ENCODE assay signal across 8 mouse cellular contexts in genomic region chr11:96261323-96261890, GRCm38 (mm10). TPM values are rescaled to one million over a fixed set of nuclear protein-coding genes. Genes with fewer than 3 reads are reported as not detected.
DNase-seq lines count a peak whose midpoint lies in the region; ATAC-seq lines count a peak whose summit lies in the region.
"Had no signal": no experiment of that assay in that cellular context is flagged by ENCODE, and none has a peak within 500 bp of the region (broad histone marks: within the 10 kb centered on the region; RNA-seq: fewer than 3 reads in every experiment).

No protein-coding gene starts in this region.

- no peak overlapping the region for H3K27ac ChIP-seq in midbrain, embryonic 10.5 days (replicated peaks)
- no peak overlapping the region for H3K27ac ChIP-seq in midbrain, embryonic 15.5 days
- no peak overlapping the region for H3K27ac ChIP-seq in limb, embryonic 13.5 days

- ATAC-seq in midbrain, embryonic 15.5 days (replicated peaks), result no peak
- peak; percentile 39; the same call in 1 of the 2 replicates for ATAC-seq in erythroblast, adult 5-6 weeks (replicated peaks; ENCODE audit: low FRiP score, poor library complexity, severe bottlenecking)
- no peak for ATAC-seq in limb, embryonic 13.5 days (ENCODE audit: low FRiP score, low read depth)

- no peak overlapping the region for H3K9ac ChIP-seq in midbrain, embryonic 15.5 days
- no peak overlapping the region for H3K9ac ChIP-seq in limb, embryonic 13.5 days

- WGBS in midbrain, embryonic 10.5 days, result under 1% methylated on average over 24 of the region's 24 CpGs
- 2% methylated on average over 24 of the region's 24 CpGs for WGBS in midbrain, embryonic 15.5 days
- WGBS in limb, embryonic 13.5 days, result 2% methylated on average over 24 of the region's 24 CpGs

- no peaks in the 10 kb centered on the region for H3K9me3 ChIP-seq in midbrain, embryonic 10.5 days (replicated peaks)
- no peaks in the 10 kb centered on the region for H3K9me3 ChIP-seq in midbrain, embryonic 15.5 days
- no peaks in the 10 kb centered on the region for H3K9me3 ChIP-seq in limb, embryonic 13.5 days

- H3K27me3 ChIP-seq in midbrain, embryonic 10.5 days (ENCODE audit: low read depth, poor library complexity, severe bottlenecking), result peaks cover 100% of the 10 kb centered on the region
- peaks cover 96% of the 10 kb centered on the region for H3K27me3 ChIP-seq in midbrain, embryonic 15.5 days (replicated peaks)
- H3K27me3 ChIP-seq in limb, embryonic 13.5 days, result peaks cover 100% of the 10 kb centered on the region

- no peak overlapping the region for H3K4me3 ChIP-seq in midbrain, embryonic 10.5 days
- H3K4me3 ChIP-seq in midbrain, embryonic 15.5 days, result no peak overlapping the region
- peak overlapping the region; percentile 3; the same call in 1 of the 2 replicates for H3K4me3 ChIP-seq in limb, embryonic 13.5 days

- no peak overlapping the region for H3K4me2 ChIP-seq in midbrain, embryonic 15.5 days
- H3K4me2 ChIP-seq in limb, embryonic 13.5 days (replicated peaks), result 0 out of 2 replicates have a peak overlapping the region, but pooled peaks have one; percentile 14

- no peaks in the 10 kb centered on the region for H3K36me3 ChIP-seq in midbrain, embryonic 10.5 days
- H3K36me3 ChIP-seq in midbrain, embryonic 15.5 days (replicated peaks), result no peaks in the 10 kb centered on the region
- H3K36me3 ChIP-seq in limb, embryonic 13.5 days, result no peaks in the 10 kb centered on the region

- peak; percentile 86 for DNase-seq in midbrain, embryonic 10.5 days (ENCODE audit: low spot score)
- DNase-seq in adrenal gland, adult 2 months, result peak; percentile 94
- peak; percentile 65 for DNase-seq in ovary, postnatal 14 days (ENCODE audit: low spot score)
- no peak for DNase-seq in frontal cortex, postnatal 25 days (ENCODE audit: low spot score in 2 of 2)

- no peaks in the 10 kb centered on the region for H3K4me1 ChIP-seq in midbrain, embryonic 10.5 days
- H3K4me1 ChIP-seq in midbrain, embryonic 15.5 days, result no peaks in the 10 kb centered on the region
- H3K4me1 ChIP-seq in limb, embryonic 13.5 days, result peaks cover 20% of the 10 kb centered on the region

RNA-seq across cellular contexts. Expression of gene Hoxb9, which starts 9.8 kb away (rescaled TPM):
- not detected in 2 replicates for polyA plus RNA-seq in midbrain, embryonic 10.5 days (2016; fragmentation: Nextera tagmentation; extraction: Ambion mirVana)
- polyA plus RNA-seq in midbrain, embryonic 15.5 days (2015; fragmentation: Nextera tagmentation; extraction: Ambion mirVana), result not detected in 2 replicates
- total RNA-seq in adrenal gland, adult 2 months (2021), result 100 to 1,000 TPM; 183 to 377 TPM
- polyA plus RNA-seq in adrenal gland, adult 2 months (2012; rRNA removed), result 156 and 180 TPM in 2 replicates
- total RNA-seq in erythroblast, adult 5-6 weeks (2015; ENCODE audit: low replicate concordance), result not detected in 2 replicates
- 0.56 TPM in 1 of 2 replicates, not detected in the other for total RNA-seq in erythroblast, adult 5-6 weeks (2017; ENCODE audit: low replicate concordance)
- polyA plus RNA-seq in limb, embryonic 13.5 days (2015; fragmentation: Nextera tagmentation; extraction: Ambion mirVana), result 1.1 and 1.3 TPM in 2 replicates
- polyA plus RNA-seq: heart, embryonic 16.5 days had no signal

RNA-seq across cellular contexts. Expression of gene Hoxb8, which starts 20.3 kb away (rescaled TPM):
- not detected in 2 replicates for polyA plus RNA-seq in midbrain, embryonic 10.5 days (2016; fragmentation: Nextera tagmentation; extraction: Ambion mirVana)
- not detected in 2 replicates for polyA plus RNA-seq in midbrain, embryonic 15.5 days (2015; fragmentation: Nextera tagmentation; extraction: Ambion mirVana)
- 10 to 100 TPM; 67.3 to 93.9 TPM for total RNA-seq in adrenal gland, adult 2 months (2021)
- 357 and 428 TPM in 2 replicates for polyA plus RNA-seq in adrenal gland, adult 2 months (2012; rRNA removed)
- not detected in 2 replicates for total RNA-seq in erythroblast, adult 5-6 weeks (2015; ENCODE audit: low replicate concordance)
- total RNA-seq in erythroblast, adult 5-6 weeks (2017; ENCODE audit: low replicate concordance), result not detected in 2 replicates
- 0.17 and 0.32 TPM in 2 replicates for polyA plus RNA-seq in limb, embryonic 13.5 days (2015; fragmentation: Nextera tagmentation; extraction: Ambion mirVana)
- polyA plus RNA-seq: heart, embryonic 16.5 days had no signal

RNA-seq across cellular contexts. Expression of gene Hoxb7, which starts 25.0 kb away (rescaled TPM):
- not detected in 2 replicates for polyA plus RNA-seq in midbrain, embryonic 10.5 days (2016; fragmentation: Nextera tagmentation; extraction: Ambion mirVana)
- polyA plus RNA-seq in midbrain, embryonic 15.5 days (2015; fragmentation: Nextera tagmentation; extraction: Ambion mirVana), result not detected in 2 replicates
- 10 to 100 TPM; 46.4 to 46.7 TPM for total RNA-seq in adrenal gland, adult 2 months (2021)
- polyA plus RNA-seq in adrenal gland, adult 2 months (2012; rRNA removed), result 48.8 and 55.9 TPM in 2 replicates
- not detected in 2 replicates for total RNA-seq in erythroblast, adult 5-6 weeks (2015; ENCODE audit: low replicate concordance)
- total RNA-seq in erythroblast, adult 5-6 weeks (2017; ENCODE audit: low replicate concordance), result not detected in 2 replicates
- 2.0 and 2.2 TPM in 2 replicates for polyA plus RNA-seq in limb, embryonic 13.5 days (2015; fragmentation: Nextera tagmentation; extraction: Ambion mirVana)

RNA-seq across cellular contexts. Expression of gene Hoxb6, which starts 30.9 kb away (rescaled TPM):
- not detected in 2 replicates for polyA plus RNA-seq in midbrain, embryonic 10.5 days (2016; fragmentation: Nextera tagmentation; extraction: Ambion mirVana)
- 0.13 and 0.34 TPM in 2 replicates for polyA plus RNA-seq in midbrain, embryonic 15.5 days (2015; fragmentation: Nextera tagmentation; extraction: Ambion mirVana)
- 10 to 100 TPM; 33.0 to 72.2 TPM for total RNA-seq in adrenal gland, adult 2 months (2021)
- 201 and 210 TPM in 2 replicates for polyA plus RNA-seq in adrenal gland, adult 2 months (2012; rRNA removed)
- total RNA-seq in erythroblast, adult 5-6 weeks (2015; ENCODE audit: low replicate concordance), result not detected in 2 replicates
- total RNA-seq in erythroblast, adult 5-6 weeks (2017; ENCODE audit: low replicate concordance), result not detected in 2 replicates
- polyA plus RNA-seq in limb, embryonic 13.5 days (2015; fragmentation: Nextera tagmentation; extraction: Ambion mirVana), result 0.59 and 1.4 TPM in 2 replicates
- polyA plus RNA-seq: heart, embryonic 16.5 days had no signal

RNA-seq across cellular contexts. Expression of gene Hoxb5, which starts 41.7 kb away (rescaled TPM):
- not detected in 2 replicates for polyA plus RNA-seq in midbrain, embryonic 10.5 days (2016; fragmentation: Nextera tagmentation; extraction: Ambion mirVana)
- 0.09 and 0.70 TPM in 2 replicates for polyA plus RNA-seq in midbrain, embryonic 15.5 days (2015; fragmentation: Nextera tagmentation; extraction: Ambion mirVana)
- total RNA-seq in adrenal gland, adult 2 months (2021), result 10 to 100 TPM; 15.2 to 31.6 TPM
- 43.4 and 45.6 TPM in 2 replicates for polyA plus RNA-seq in adrenal gland, adult 2 months (2012; rRNA removed)
- total RNA-seq in erythroblast, adult 5-6 weeks (2015; ENCODE audit: low replicate concordance), result not detected in 2 replicates
- not detected in 2 replicates for total RNA-seq in erythroblast, adult 5-6 weeks (2017; ENCODE audit: low replicate concordance)
- polyA plus RNA-seq in limb, embryonic 13.5 days (2015; fragmentation: Nextera tagmentation; extraction: Ambion mirVana), result 0.97 and 1.5 TPM in 2 replicates

Comparison
In these comparisons a context has a peak if more than half of its experiments do, and no peak if none do; other contexts are left out.
1. DNase-seq: peak in midbrain, embryonic 10.5 days (single experiment), adrenal gland, adult 2 months (single experiment) and ovary, postnatal 14 days (single experiment); none in frontal cortex, postnatal 25 days (0 of 2).
2. RNA of gene Hoxb9, which starts 9.8 kb away (polyA plus RNA-seq): 156 to 180 TPM in adrenal gland, adult 2 months; 1.1 to 1.3 TPM in limb, embryonic 13.5 days, not detected in midbrain, embryonic 10.5 days and not detected in midbrain, embryonic 15.5 days; every median in the first group is over 10 times any median in the second.
3. RNA of gene Hoxb8, which starts 20.3 kb away (polyA plus RNA-seq): 357 to 428 TPM in adrenal gland, adult 2 months; 0.17 to 0.32 TPM in limb, embryonic 13.5 days, not detected in midbrain, embryonic 10.5 days and not detected in midbrain, embryonic 15.5 days; every median in the first group is over 100 times any median in the second.
4. RNA of gene Hoxb7, which starts 25.0 kb away (polyA plus RNA-seq): 48.8 to 55.9 TPM in adrenal gland, adult 2 months; 2.0 to 2.2 TPM in limb, embryonic 13.5 days, not detected in midbrain, embryonic 15.5 days and not detected in midbrain, embryonic 10.5 days; every median in the first group is over 10 times any median in the second.